Mouse (Mus musculus) lung, postnatal 36 days (tissue): ENCODE measurements around the gene Syce1.
"Not testable (repeated sequence)": the region's sequence is repeated elsewhere in the genome, so short reads cannot be mapped to it uniquely, and the experiment has no call there.

Experiments used
- DNase-seq: peaks from one replicate; pipeline ENCODE4 v3.0.0; 2022; ENCODE audit warnings: mixed read lengths

The Syce1 gene

GRCm38 (mm10) chr7:140765391-140765790, 22.3 kb downstream of the Syce1 start:
- DNase-seq: not testable (repeated sequence)

DNA sequence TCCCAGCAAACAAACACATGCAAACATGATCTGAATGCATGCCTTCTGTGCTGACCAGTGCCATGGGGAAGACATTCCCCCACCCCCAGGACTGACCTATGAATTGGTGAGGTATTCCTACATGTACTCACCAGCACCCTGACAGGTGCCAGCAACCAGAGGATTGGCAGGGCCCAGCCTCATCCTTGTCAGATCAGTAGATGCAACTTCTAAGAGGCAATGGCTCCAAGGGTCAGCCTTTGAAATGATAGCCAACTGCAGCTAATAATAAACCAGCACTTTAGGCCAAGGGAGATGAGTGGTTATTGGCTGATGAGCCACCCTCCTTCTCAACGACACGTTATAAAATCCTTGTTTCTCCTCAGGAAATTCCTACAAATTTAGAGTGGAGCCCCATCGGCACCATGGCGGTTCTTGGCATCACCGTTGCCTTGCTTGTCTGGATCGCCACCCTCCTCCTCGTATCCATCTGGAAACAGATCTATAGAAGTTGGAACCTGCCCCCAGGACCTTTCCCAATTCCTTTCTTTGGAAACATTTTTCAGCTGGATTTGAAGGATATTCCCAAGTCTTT, 24.1 kb downstream of the Syce1 start, which contains the start of gene Cyp2e1:
Gene Cyp2e1 (plus strand): TSS at position 293 of the 574 bp plus-strand sequence.
- peak; percentile 6 for DNase-seq

- DNase-seq: no peak
Measured at GRCm38 (mm10) chr7:140760647-140761046, 27.0 kb downstream of the Syce1 start.

- peak; percentile 20 for DNase-seq
Measured at GRCm38 (mm10) chr7:140756151-140756854, 31.3 kb downstream of the Syce1 start.

DNA sequence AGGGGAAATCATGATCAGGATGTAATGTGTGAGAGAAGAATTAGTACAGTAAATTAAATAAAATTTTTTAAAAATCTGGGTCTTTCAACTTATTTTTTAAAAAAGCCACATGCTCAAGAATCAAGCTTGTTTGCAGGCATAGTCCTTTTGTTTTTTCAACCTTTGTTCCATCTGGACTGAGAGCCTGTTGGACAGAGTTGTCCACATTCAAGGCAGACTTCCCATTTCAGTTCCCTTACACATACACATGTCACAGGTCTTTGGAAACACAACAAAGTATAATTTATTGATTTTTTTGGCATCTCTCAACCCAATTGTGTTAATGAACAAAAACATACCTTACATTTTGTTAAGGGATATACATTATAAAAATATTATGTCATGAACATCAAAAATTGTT, 33.1 kb downstream of the Syce1 start:
- DNase-seq: no peak

DNA sequence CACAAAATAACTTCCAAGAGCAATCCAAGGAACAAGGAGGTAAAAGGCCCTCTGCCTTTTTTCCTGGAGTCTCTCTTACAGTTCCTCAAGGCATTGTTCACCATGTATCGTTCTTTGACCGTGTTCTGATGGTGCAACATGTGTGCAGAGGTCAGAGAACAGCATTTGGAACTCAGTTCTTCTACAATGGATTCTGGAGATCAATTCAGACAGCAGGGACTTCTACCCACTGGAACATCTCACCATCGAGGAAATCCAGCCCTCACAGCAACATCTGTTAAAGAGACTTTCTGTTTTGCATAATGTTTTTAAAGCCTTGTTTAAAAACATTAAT, 38.9 kb downstream of the Syce1 start:
- DNase-seq: no peak

DNA sequence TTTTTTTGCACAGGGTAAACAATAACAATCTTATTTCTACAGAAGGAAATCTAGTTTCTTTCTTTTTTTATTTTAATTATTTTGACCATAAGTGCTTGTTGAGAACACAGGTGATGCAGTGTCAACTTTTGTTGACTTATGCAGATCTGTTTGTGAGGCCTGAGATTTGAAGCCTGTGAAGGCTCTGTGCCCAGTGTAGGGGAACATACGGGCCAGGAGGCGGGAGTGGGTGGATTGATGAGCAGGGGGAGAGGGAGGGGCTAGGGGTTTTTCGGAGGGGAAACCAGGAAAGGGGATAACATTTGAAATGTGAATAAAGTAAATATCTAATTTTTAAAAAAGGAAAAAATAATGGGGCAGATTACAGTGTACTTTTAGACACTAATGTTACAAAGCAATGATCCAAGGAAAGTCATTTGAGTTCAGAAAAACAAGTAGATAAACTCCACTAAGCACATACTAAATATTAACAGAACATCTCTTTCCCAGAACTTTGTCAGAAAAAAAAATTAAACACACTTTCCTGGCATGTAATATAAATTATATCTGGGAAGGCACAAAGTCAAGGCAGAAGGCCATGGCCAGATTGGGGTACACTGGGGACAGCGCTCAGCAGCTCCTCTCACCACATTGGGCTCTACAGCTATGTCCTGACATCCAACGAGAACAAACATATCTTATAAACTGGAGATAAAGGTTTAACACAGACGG, 39.4 kb downstream of the Syce1 start:
- no peak for DNase-seq

GRCm38 (mm10) chr7:140747402-140747801, 40.2 kb downstream of the Syce1 start:
- no peak for DNase-seq

DNA sequence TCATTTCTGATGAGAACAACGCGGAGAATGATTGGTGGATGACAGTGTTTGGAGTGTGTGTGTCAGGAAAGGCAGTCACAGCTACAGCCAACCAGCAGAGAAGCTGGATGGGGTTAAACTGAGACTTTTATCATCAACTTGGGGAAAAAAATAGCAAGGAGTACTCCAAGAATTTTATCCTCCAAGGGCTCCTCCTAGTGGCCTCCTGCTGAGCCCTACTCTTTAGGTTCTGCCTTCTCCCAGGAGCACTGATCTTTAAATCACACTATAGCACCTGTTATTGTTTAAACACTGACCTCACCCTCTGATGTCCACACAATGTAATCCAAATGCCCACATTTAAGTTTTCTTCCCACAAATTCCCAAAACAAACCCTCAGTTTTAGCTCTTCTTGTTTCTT, 54.5 kb downstream of the Syce1 start:
- DNase-seq: no peak
